Mouse (Mus musculus): ENCODE data around the gene Erbb4.
A peak's percentile ranks its signal among the peaks of the same experiment; 100 is the strongest.

Gene Erbb4

DNA sequence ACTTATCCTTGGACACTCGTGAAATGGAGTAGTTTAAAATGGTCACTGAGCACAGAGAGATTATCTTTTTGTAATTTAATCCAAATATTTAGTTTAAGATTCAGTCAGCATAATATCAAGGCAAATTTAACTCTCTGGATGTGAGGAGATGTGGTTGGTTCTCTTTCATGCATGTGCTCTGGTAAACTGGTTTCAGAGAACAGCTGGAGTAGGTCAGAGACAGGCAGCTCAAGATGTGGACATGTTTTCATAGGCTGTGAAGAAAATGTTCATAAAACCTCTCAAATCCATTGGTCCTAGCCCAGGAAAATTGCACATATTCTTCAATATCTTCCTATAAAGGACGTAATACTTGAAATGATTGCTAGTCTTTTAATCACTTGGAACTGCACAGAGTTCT, 590.0 kb downstream of the Erbb4 start:
- DNase-seq (ENCODE audit: low spot score in 2 of 2), result no peak

GRCm38 (mm10) chr1:68503873-68504272, 604.0 kb downstream of the Erbb4 start:
- no peak for DNase-seq (ENCODE audit: low spot score in 2 of 2)

- DNase-seq (ENCODE audit: low spot score in 2 of 2), result no peak
Observed at GRCm38 (mm10) chr1:68501561-68501960, 606.3 kb downstream of the Erbb4 start.

- DNase-seq (ENCODE audit: low spot score in 2 of 2), result no peak
Observed at GRCm38 (mm10) chr1:68466390-68466960, 641.4 kb downstream of the Erbb4 start.

DNA sequence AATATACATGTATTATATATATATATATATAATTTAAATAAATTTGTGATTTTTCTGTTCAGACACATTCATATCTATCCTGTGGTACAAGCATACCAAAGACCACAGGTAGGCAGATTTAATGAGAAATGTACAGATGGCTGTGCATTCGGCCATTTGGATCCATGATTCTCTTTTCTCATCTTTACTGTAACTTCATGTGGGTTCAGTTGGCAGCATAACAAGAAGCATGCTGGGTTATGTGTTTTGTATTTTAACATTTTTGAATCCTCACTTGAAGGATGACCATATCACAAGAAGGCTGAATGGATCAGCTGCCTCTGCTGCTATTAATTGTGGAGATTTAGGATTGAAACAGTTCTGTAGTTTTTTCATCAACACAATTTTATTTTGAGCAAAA, 656.6 kb downstream of the Erbb4 start:
- DNase-seq (ENCODE audit: low spot score in 2 of 2), result no peak

GRCm38 (mm10) chr1:68424336-68424983, 683.4 kb downstream of the Erbb4 start:
- no peak for DNase-seq (ENCODE audit: low spot score in 2 of 2)

- no peak for DNase-seq (ENCODE audit: low spot score in 2 of 2)
Observed at GRCm38 (mm10) chr1:68401204-68401603, 706.7 kb downstream of the Erbb4 start.

GRCm38 (mm10) chr1:68371531-68371930, 736.3 kb downstream of the Erbb4 start:
- no peak for DNase-seq (ENCODE audit: low spot score in 2 of 2)

DNA sequence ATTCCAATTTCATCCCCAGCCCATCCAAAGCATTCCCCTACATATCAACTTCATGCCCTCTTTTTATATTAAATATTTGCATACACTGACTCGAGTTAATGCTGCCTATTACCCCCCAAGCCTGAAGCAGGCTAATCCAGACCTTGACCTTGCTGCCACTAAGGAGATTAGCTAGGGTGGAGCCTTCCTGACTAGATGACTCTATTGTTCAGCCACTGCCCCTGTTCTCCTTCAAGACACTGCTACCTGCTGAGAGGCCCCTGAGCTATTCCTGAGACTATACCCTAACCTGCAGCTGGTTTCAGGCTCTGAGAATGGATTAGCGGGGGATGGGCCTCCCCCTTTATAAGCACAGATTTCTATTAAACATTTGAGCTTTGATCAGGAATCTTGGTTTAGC, 774.1 kb downstream of the Erbb4 start:
- DNase-seq (ENCODE audit: low spot score in 2 of 2), result no peak

- no peak for DNase-seq (ENCODE audit: low spot score in 2 of 2)
Observed at GRCm38 (mm10) chr1:68305813-68306212, 802.0 kb downstream of the Erbb4 start.

- no peak for DNase-seq (ENCODE audit: low spot score in 2 of 2)
Observed at GRCm38 (mm10) chr1:68284443-68284842, 823.4 kb downstream of the Erbb4 start.

- DNase-seq (ENCODE audit: low spot score in 2 of 2), result no peak
Observed at GRCm38 (mm10) chr1:68275819-68276218, 832.0 kb downstream of the Erbb4 start.

GRCm38 (mm10) chr1:68178580-68178979, 929.3 kb downstream of the Erbb4 start:
- DNase-seq (ENCODE audit: low spot score in 2 of 2), result peak in 1 of 2 experiments; percentile 47

GRCm38 (mm10) chr1:68155253-68155652, 952.6 kb downstream of the Erbb4 start:
- DNase-seq (ENCODE audit: low spot score in 2 of 2), result no peak

DNA sequence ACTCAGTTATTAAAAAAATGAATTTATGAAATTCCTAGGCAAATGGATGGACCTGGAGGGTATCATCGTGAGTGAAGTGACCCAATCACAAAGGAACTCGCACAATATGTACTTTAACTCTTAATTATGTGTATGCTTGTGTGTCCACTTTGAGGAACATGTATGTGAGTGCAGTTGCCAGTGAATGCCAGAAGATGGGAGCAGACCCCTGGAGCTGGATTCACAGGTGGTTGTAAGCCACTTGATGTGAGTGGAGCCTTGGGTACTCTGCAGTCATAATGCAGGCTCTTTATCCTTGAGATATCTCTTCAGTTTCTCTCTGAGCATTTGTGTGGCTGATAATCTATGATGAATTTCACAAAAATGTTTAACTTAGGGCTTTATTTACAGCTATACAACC, 957.3 kb downstream of the Erbb4 start:
- DNase-seq (ENCODE audit: low spot score in 2 of 2), result no peak

DNA sequence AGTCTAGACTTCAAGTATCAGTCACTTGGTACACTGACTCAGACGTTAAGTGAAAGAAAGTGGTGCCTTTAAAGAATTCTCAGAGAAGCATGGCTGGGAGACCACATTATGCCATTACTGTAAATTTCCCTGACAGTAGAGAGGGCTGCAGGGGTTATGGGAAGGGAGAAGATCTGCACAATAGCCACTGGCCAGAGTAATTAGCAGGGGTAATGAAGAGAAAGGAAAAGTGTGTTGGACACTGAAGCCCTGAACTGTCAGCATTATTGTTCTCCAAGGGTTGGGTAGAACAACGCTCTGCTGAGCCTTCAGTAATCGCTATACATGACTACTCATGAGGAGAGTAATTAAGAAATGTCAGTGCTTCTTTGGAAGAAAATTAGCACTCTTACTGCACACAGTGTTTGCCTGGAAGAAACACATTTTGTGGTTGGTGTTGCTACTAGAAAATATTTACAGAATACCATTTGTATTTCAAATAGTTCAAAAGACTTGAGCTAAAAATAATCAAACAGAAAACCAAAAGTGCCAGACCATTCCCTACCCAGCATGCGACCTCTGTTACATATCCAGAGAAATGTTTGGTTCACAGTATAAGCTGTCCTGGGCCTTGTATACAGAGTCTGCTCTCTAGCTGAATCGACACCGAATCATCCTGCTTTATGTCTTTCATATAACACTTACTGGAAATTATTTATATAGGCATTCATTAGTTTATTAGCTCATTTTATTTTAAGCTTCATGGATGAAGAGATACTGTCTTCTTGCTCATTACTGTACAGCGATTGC, 965.1 kb downstream of the Erbb4 start:
- no peak for DNase-seq (ENCODE audit: low spot score in 2 of 2)

DNA sequence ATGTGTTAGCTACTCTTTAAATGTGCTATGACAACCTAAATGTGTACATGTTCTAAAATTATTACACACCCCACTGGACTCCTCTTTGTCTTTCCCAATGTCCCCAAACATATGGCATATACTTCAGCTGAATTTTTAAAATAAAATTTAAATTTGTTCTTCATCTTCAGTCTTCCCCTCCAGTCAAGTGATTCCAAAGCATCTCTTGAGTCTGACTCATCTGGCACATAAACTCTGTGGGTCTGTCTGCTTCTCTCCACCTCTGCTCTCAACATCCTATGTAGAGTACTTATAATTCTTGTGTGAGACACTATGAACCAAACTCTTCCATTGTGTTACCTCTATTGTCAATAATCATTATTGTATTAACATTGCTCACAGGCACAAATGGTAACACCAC, 972.9 kb downstream of the Erbb4 start:
- no peak for DNase-seq (ENCODE audit: low spot score in 2 of 2)

DNA sequence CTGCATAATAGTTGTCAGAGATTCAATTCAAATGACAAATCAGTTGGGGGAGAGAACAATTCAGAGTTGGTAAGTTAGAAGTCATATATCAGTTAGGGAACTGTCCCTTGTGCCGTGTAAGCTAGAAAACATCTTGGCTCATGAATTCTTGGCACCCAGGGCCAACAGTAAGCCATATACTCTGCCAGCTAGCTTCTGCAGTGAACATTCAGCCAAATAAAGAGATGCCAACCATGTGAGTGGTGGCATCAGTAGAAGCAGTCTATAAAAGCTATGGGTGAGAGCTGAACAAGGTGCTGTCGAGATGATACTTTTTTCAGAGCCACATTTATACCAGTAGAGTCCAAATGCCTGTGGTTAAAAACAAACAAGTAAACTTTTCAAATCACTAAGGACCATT, 973.4 kb downstream of the Erbb4 start:
- no peak for DNase-seq (ENCODE audit: low spot score in 2 of 2)

- DNase-seq (ENCODE audit: low spot score in 2 of 2), result no peak
Observed at GRCm38 (mm10) chr1:68123541-68123940, 984.3 kb downstream of the Erbb4 start.

GRCm38 (mm10) chr1:68120364-68120763, 987.5 kb downstream of the Erbb4 start:
- DNase-seq (ENCODE audit: low spot score in 2 of 2), result no peak

DNA sequence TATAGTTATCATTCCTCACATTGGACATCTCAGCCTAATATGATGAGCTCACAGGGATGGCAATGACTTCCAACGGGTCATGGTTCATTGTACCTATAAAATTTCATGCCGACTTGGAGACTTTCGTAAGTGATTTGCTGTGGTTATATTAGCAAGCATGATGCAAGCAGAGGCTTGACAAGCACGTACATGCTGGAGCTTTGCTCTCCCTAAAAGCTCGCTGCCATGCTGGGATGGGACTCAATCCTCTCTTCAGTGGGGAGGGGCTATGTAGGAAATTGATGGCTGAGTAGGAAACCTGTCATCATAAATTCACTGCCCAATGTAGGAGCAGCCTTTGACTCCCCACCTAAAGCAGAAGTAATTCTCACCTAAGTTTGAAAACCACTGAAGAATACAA, 992.1 kb downstream of the Erbb4 start:
- no peak for DNase-seq (ENCODE audit: low spot score in 2 of 2)

DNA sequence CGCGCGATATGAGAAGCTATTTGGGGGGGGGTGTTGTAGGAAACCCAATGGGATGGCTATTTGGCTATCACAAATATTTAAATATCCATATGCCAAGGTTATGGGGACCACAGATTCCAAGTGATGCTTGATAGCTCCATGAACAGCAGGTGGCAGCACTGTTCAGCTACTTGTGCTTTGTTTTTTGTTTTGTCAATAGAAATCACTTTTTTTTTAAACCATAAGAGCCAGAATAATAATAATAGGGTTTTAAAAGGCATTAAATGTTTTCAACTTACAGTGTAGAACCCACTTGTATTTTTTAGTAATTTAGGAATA, 1001.4 kb downstream of the Erbb4 start:
- DNase-seq (ENCODE audit: low spot score in 2 of 2), result peak; percentile 24 to 27

DNA sequence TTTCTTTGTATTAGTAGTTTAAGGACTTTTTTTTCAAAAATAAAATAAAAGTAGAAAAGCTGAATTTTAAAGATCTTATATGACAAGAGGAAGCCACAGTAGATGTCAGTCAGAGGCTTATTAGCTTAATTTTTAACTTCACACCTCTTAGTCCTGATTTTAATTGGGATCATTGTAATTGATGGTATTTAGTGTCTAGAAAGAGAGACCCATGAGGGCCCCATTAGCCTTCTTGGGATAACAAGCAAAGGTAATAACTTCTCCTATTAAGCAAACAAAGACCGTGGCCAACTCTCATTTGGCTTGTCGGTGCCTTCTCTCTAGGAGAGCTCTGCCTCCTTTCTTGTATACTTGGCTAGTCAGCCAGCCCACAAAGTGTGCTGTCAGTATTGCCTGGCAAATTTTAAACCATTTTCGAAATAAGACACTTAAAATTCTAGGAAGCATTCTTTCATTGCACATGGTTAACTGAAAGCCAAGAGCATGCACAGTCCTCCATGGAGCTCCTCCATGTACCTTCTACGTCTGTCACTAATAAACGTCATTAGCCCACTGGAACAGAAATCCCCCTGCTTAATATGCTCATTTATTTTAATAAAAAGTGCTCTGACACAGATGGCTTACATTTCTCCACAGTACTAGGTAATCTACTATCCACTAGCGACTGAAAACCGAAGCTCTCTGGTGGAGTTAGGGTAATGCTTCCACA, 1001.9 kb downstream of the Erbb4 start:
- DNase-seq (ENCODE audit: low spot score in 2 of 2), result no peak
